Mouse (Mus musculus): ENCODE results near the gene Snrpa1. TPM values are rescaled to one million over a fixed set of nuclear protein-coding genes. Genes with fewer than 3 reads are reported as not detected.

The Snrpa1 gene
- polyA plus RNA-seq, 1 experiment from 2014 or later, result 47.6 TPM

DNA sequence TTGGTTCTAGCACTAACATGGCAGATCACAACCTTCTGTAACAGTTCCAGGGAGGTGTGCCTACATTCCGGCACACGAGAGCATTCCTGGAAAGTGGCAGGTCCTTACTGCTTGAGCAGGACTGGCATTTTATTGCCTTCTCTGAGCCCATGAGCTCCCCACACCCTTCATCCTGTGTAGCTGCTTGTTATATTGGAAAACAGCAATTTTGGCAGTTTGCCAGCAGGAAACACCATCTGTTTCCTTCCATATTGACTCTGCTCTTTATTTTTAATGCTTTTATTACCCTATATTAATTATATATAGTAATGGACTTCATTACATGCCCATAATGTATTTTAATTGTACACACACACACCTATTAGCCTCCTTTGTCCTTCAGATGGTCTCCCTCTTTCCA, 17.6 kb downstream of the Snrpa1 start:
- H3K4me1 ChIP-seq (ENCODE audit: insufficient read depth), result peaks cover 28% of the 10 kb centered on the region
- no peak overlapping the region for H3K4me3 ChIP-seq (ENCODE audit: low read depth, low read length)
- no peak overlapping the region for H3K9ac ChIP-seq (replicated peaks)
- no peak for ATAC-seq
- DNase-seq, result no peak
- TF ChIP-seq CTCF (IDR thresholded peaks at IDR 0.05; ENCODE audit: low read depth), result no peak
- TF ChIP-seq EP300 (IDR thresholded peaks at IDR 0.05; ENCODE audit: low read depth), result no peak
- H3K27me3 ChIP-seq (ENCODE audit: insufficient read depth, low read length), result no peaks in the 10 kb centered on the region
- 93% methylated on average over 2 of the region's 2 CpGs for WGBS (ENCODE audit: insufficient replicate concordance)
- H3K9me3 ChIP-seq (ENCODE audit: low read length), result no peaks in the 10 kb centered on the region
- H3K4me2 ChIP-seq (ENCODE audit: low read depth, low read length), result no peak overlapping the region
- H3K27ac ChIP-seq (ENCODE audit: low read depth), result no peak overlapping the region; the same call in 1 of the 2 replicates
- H3K36me3 ChIP-seq (replicated peaks; ENCODE audit: insufficient read depth, low read length), result peaks cover 40% of the 10 kb centered on the region

DNA sequence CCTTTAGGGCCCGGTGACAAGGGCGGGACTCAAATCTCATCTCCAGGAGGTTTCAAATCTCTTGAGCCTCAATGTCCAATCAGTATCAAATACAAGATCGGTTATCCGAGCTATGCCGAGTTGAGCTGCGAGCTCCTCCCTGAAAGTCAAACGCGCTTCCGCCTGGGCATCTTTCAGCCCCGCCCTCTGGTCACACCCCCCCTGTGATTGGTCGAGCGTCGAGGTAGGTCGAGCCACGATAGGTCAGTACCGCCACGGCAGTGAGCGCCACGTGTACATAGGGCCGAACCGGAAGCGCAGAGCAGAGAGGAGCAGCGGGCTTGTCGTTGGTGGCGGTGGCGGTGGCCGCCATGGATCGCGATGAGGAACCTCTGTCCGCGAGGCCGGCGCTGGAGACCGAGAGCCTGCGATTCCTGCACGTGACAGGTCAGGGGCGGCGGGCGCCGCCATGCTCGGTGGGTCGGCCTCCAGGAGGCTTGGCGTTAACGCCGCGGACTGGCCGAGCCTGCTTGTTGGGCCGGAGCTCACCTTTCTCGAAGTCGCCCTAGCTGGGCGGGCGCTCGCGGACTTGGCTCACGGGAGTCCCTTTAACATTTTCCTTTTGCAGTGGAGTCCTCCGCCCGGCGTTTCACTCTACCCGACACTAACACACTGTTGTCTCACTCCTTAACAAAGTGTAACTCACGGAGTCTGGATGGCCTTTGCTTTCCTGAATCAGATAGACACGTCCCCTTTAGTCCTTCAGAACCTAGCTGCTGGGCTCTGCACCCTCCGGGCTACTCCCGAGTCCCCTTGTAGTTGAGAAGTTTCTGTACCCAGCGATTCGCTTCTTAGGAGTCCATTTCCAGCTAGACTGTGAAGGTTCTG, 20.8 kb downstream of the Snrpa1 start, which contains the start of gene Selenos:
Gene Selenos, plus strand, starts transcription at position 286 of the 867 bp plus-strand sequence.
- peak; percentile 100 for ATAC-seq
- Histone ChIP-seq H3K9ac (replicated peaks) (peak within 1 kb of the TSS; percentile 82), H3K27me3 (ENCODE audit: insufficient read depth, low read length) (no peaks in the 10 kb centered on the region), H3K36me3 (replicated peaks; ENCODE audit: insufficient read depth, low read length) (peaks cover 36% of the 10 kb centered on the region), H3K9me3 (ENCODE audit: low read length) (no peaks in the 10 kb centered on the region), H3K4me1 (ENCODE audit: insufficient read depth) (peaks cover 29% of the 10 kb centered on the region), H3K27ac (ENCODE audit: low read depth) (peak within 1 kb of the TSS; percentile 88), H3K4me3 (ENCODE audit: low read depth, low read length) (peak within 1 kb of the TSS; percentile 78), H3K4me2 (ENCODE audit: low read depth, low read length) (peak within 1 kb of the TSS; percentile 86)
- under 1% methylated on average over 64 of the region's 65 CpGs for WGBS (ENCODE audit: insufficient replicate concordance)
- DNase-seq, result peak; percentile 97
- TF ChIP-seq EP300 (IDR thresholded peaks at IDR 0.05; ENCODE audit: low read depth) (0 out of 2 replicates have a peak, but pooled peaks have one; percentile 6), CTCF (IDR thresholded peaks at IDR 0.05; ENCODE audit: low read depth) (no peak)

DNA sequence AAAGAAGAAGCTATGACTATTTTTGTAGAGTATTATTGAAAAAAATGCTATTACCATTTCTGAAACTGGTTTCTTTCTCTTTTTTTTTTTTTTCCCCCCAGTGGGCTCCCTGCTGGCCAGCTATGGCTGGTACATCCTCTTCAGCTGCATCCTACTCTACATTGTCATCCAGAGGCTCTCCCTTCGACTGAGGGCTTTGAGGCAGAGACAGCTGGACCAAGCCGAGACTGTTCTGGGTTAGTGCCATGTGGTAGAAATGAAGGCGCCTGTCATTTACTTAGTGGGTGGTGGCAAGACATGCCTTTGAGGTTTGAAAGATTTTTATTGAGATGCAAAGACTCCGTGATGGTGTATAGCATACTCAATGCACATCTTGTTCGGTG, 21.4 kb downstream of the Snrpa1 start:
- H3K36me3 ChIP-seq (replicated peaks; ENCODE audit: insufficient read depth, low read length), result peaks cover 32% of the 10 kb centered on the region
- peak overlapping the region; percentile 86 for H3K4me2 ChIP-seq (ENCODE audit: low read depth, low read length)
- peaks cover 29% of the 10 kb centered on the region for H3K4me1 ChIP-seq (ENCODE audit: insufficient read depth)
- no peaks in the 10 kb centered on the region for H3K27me3 ChIP-seq (ENCODE audit: insufficient read depth, low read length)
- peak overlapping the region; percentile 78 for H3K4me3 ChIP-seq (ENCODE audit: low read depth, low read length)
- peak overlapping the region; percentile 82 for H3K9ac ChIP-seq (replicated peaks)
- peak; percentile 29; the same call in 1 of the 2 replicates for TF ChIP-seq CTCF (IDR thresholded peaks at IDR 0.05; ENCODE audit: low read depth)
- no peak for TF ChIP-seq EP300 (IDR thresholded peaks at IDR 0.05; ENCODE audit: low read depth)
- no peak for ATAC-seq
- no peaks in the 10 kb centered on the region for H3K9me3 ChIP-seq (ENCODE audit: low read length)
- 35% methylated on average over 5 of the region's 5 CpGs for WGBS (ENCODE audit: insufficient replicate concordance)
- DNase-seq, result no peak
- peak overlapping the region; percentile 88 for H3K27ac ChIP-seq (ENCODE audit: low read depth)

DNA sequence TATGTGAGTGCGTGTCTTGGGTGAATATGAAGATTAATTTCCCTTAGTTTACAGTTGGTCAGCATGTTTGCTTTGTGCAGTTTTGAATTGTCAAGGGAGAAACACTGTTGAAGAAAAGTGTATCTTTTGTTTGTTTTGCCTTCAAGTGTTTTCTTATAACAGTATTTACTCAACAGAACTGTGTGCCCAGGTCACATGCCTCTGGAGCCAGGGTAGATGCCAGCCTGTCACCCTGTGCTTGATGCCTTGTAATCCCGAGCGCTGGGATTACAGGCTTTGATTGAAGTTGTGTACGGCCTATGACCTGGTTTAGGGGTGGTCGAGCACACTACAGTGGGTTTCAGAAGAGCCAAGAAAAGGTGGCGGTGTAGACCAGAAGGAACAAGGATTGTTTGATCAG, 25.0 kb downstream of the Snrpa1 start:
- ATAC-seq (no peak), DNase-seq (no peak)
- Histone ChIP-seq H3K27ac (ENCODE audit: low read depth) (no peak overlapping the region), H3K36me3 (replicated peaks; ENCODE audit: insufficient read depth, low read length) (peaks cover 51% of the 10 kb centered on the region), H3K4me2 (ENCODE audit: low read depth, low read length) (no peak overlapping the region), H3K4me3 (ENCODE audit: low read depth, low read length) (no peak overlapping the region), H3K9me3 (ENCODE audit: low read length) (no peaks in the 10 kb centered on the region), H3K27me3 (ENCODE audit: insufficient read depth, low read length) (no peaks in the 10 kb centered on the region), H3K9ac (replicated peaks) (no peak overlapping the region), H3K4me1 (ENCODE audit: insufficient read depth) (peaks cover 14% of the 10 kb centered on the region)
- TF ChIP-seq EP300 (IDR thresholded peaks at IDR 0.05; ENCODE audit: low read depth) (no peak), CTCF (IDR thresholded peaks at IDR 0.05; ENCODE audit: low read depth) (no peak)
- WGBS (ENCODE audit: insufficient replicate concordance), result 75% methylated on average over 6 of the region's 6 CpGs

DNA sequence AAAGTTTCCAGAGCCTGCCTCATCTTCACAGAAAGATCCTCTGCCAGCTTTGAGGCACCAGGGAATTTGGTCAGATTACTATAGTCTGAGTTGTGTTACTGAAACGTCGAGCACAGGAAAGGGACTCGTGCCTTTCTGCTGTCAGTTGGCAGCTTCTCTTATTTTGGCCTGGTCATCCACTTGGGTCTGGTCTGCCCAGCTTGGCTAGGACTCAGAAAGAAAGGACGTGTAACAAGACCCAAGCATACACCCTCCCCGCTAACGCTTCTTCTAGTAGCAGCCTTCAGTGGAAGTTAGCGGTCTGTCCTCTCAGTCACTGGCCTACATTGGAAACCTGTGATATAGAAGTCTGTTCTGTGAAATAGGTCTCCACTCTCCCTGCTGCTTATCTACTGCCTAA, 25.7 kb downstream of the Snrpa1 start:
- H3K36me3 ChIP-seq (replicated peaks; ENCODE audit: insufficient read depth, low read length), result peaks cover 58% of the 10 kb centered on the region
- ATAC-seq, result no peak
- WGBS (ENCODE audit: insufficient replicate concordance), result 73% methylated on average over 7 of the region's 7 CpGs
- no peak for DNase-seq
- H3K27me3 ChIP-seq (ENCODE audit: insufficient read depth, low read length), result no peaks in the 10 kb centered on the region
- peaks cover 14% of the 10 kb centered on the region for H3K4me1 ChIP-seq (ENCODE audit: insufficient read depth)
- no peak overlapping the region for H3K4me2 ChIP-seq (ENCODE audit: low read depth, low read length)
- no peak for TF ChIP-seq EP300 (IDR thresholded peaks at IDR 0.05; ENCODE audit: low read depth)
- no peak for TF ChIP-seq CTCF (IDR thresholded peaks at IDR 0.05; ENCODE audit: low read depth)
- H3K4me3 ChIP-seq (ENCODE audit: low read depth, low read length), result no peak overlapping the region
- H3K9me3 ChIP-seq (ENCODE audit: low read length), result no peaks in the 10 kb centered on the region
- no peak overlapping the region for H3K27ac ChIP-seq (ENCODE audit: low read depth)
- H3K9ac ChIP-seq (replicated peaks), result no peak overlapping the region

DNA sequence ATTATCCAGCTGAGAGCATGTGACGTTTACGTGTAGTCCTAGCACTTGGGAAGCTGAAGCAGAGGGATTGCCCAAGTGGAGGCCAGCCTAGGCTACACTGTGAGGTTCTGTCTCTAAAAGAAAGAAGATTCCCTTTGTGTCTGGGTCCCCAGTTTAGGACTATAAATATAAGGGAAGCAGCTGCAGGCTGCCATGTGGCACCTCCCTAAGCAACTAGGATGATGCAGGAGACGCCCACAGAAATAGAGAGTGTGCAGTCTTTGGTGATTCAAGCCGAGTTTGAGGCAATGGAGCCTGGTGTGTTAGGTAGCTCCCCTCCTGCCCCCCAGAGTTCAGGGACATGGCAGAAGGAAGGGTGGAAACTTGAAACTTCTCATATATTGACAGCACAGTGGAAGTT, 28.8 kb downstream of the Snrpa1 start:
- H3K9ac ChIP-seq (replicated peaks), result no peak overlapping the region
- no peaks in the 10 kb centered on the region for H3K4me1 ChIP-seq (ENCODE audit: insufficient read depth)
- TF ChIP-seq CTCF (IDR thresholded peaks at IDR 0.05; ENCODE audit: low read depth), result no peak
- WGBS (ENCODE audit: insufficient replicate concordance), result 84% methylated on average over 4 of the region's 4 CpGs
- H3K27me3 ChIP-seq (ENCODE audit: insufficient read depth, low read length), result no peaks in the 10 kb centered on the region
- H3K4me3 ChIP-seq (ENCODE audit: low read depth, low read length), result no peak overlapping the region
- ATAC-seq, result no peak
- no peaks in the 10 kb centered on the region for H3K9me3 ChIP-seq (ENCODE audit: low read length)
- peaks cover 63% of the 10 kb centered on the region for H3K36me3 ChIP-seq (replicated peaks; ENCODE audit: insufficient read depth, low read length)
- no peak overlapping the region for H3K4me2 ChIP-seq (ENCODE audit: low read depth, low read length)
- H3K27ac ChIP-seq (ENCODE audit: low read depth), result no peak overlapping the region
- no peak for DNase-seq
